Mouse (Mus musculus): ENCODE measurements at regions not wholly inside any gene's neighbourhood (a gene's known extent, or its start where the extent isn't known, plus 50 kb on each side); places are given as distances from the start of the nearest gene placed in this dataset.

DNA sequence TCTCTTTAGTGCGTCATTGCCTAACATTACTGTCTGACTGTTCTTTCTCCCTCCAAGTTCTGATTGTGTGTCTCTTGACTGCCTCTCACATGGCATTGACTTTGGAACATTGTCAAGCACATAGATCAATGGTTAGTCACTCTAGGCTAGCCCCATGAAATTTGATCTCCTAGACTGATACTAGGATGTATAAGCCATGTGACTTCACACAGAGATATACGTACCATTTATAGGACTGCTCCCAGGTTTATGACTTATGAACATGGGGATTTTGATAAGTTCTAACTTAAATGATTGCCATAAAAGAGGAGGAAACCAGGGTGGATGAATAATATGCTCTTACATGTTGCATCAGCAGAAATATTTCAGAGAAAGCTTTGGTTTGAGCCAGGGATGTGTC lies 52.9 kb upstream of the Rbm24 start:
- no peak overlapping the region for H3K4me3 ChIP-seq (ENCODE audit: low read depth, low read length)
- no peaks in the 10 kb centered on the region for H3K9me3 ChIP-seq (ENCODE audit: low read depth, low read length)
- DNase-seq (no peak), ATAC-seq (ENCODE audit: insufficient read depth) (no peak)
- no peak for TF ChIP-seq CTCF (IDR thresholded peaks at IDR 0.05; ENCODE audit: low read depth)
- 84% methylated on average over 2 of the region's 2 CpGs for WGBS
- H3K27ac ChIP-seq (ENCODE audit: low read depth) = no peak overlapping the region
- H3K27me3 ChIP-seq (ENCODE audit: insufficient read depth, low read length) = no peaks in the 10 kb centered on the region
- no peaks in the 10 kb centered on the region for H3K4me1 ChIP-seq (ENCODE audit: insufficient read depth)
- no peak overlapping the region for H3K4me2 ChIP-seq
- H3K9ac ChIP-seq = no peak overlapping the region
- no peaks in the 10 kb centered on the region for H3K36me3 ChIP-seq (ENCODE audit: insufficient read depth)
